Mouse (Mus musculus) heart, embryonic 16.5 days (tissue): Measurements from ENCODE around the gene Gm10322. TPM values are rescaled to one million over a fixed set of nuclear protein-coding genes. Genes with fewer than 3 reads are reported as not detected.

Source experiments
- ATAC-seq: fragments of 200-750 bp; cut with Nextera tagmentation; replicated peaks from 2 replicates; pipeline ENCODE4 v1.8.0; 2017; ENCODE audit warnings: moderate number of reproducible peaks; ENCODE audit not compliant: insufficient read depth, low FRiP score; ENCODE audit errors: extremely low read depth
- H3K27ac ChIP-seq: fragments of 300-500 bp; sonication (generic); 2 replicates; pipeline ENCODE4 v1.5.1; 2014; ENCODE audit warnings: mild to moderate bottlenecking, low read length, control low read depth, moderate library complexity
- H3K27me3 ChIP-seq: fragments of 300-500 bp; sonication (generic); 2 replicates; pipeline ENCODE4 v1.6.1; 2014; ENCODE audit warnings: low read length, mixed read lengths; ENCODE audit not compliant: control insufficient read depth, insufficient read depth
- H3K36me3 ChIP-seq: fragments of 300-500 bp; sonication (generic); 2 replicates; pipeline ENCODE4 v1.6.1; 2014; ENCODE audit not compliant: control insufficient read depth, insufficient read depth
- H3K4me1 ChIP-seq: fragments of 300-500 bp; sonication (generic); 2 replicates; pipeline ENCODE4 v1.6.1; 2014; ENCODE audit warnings: low read length, mixed read lengths; ENCODE audit not compliant: control insufficient read depth, insufficient read depth
- H3K4me2 ChIP-seq: fragments of 300-500 bp; sonication (generic); 2 replicates; pipeline ENCODE4 v1.6.1; 2014; ENCODE audit warnings: low read depth, mild to moderate bottlenecking, control low read depth, low read length
- H3K4me3 ChIP-seq: fragments of 300-500 bp; sonication (generic); 2 replicates; pipeline ENCODE4 v1.5.1; 2014; ENCODE audit warnings: mild to moderate bottlenecking, control low read depth, low read length
- H3K9ac ChIP-seq: fragments of 300-500 bp; sonication (generic); 2 replicates; pipeline ENCODE4 v1.6.1; 2014; ENCODE audit warnings: low read length, control low read depth
- H3K9me3 ChIP-seq: fragments of 300-500 bp; sonication (generic); replicated peaks from 2 replicates; pipeline ENCODE4 v1.6.1; 2016; ENCODE audit warnings: low read length; ENCODE audit not compliant: control insufficient read depth
- WGBS: fragments of 180-500 bp; shearing (Covaris S2); extraction: QIAGEN DNeasy Blood & Tissue Kit; methylation state at CpG from one replicate; pipeline ENCODE4 v1.1.7; 2014; 5-methylcytosine and 5-hydroxymethylcytosine counted together
- polyA plus RNA-seq: library from polyadenylated mRNA; unstranded; fragments of >200 nt; fragmentation: Nextera tagmentation; extraction: Ambion mirVana; gene quantifications from 2 replicates; pipeline ENCODE4 v1.2.1, GENCODE M21; 2015

Gm10322 gene
- polyA plus RNA-seq, 1 experiment from 2014 or later = not detected

DNA sequence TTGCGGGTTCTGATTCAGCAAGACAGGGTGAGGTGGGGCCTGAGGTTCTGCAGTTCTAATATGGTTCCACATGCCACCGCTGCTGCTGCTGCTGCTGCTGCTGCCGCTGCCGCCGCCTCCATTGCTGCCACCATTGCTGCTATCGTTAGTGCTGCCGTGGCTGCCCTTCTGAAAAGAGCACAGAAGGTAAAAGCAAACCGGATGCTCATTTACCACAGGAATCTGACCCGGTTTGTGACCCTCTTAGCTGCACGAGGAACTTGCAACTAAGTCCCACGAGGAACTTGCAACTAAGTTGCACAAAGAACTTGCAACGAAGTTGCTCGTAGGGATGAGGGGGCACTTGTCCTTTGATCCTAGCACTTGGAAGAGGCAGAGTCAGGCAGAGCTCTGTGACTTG, 40.9 kb downstream of the Gm10322 start:
- H3K4me3 ChIP-seq = no peak overlapping the region
- no peaks in the 10 kb centered on the region for H3K27me3 ChIP-seq
- H3K9ac ChIP-seq = no peak overlapping the region
- 76% methylated on average over 13 of the region's 13 CpGs for WGBS
- ATAC-seq = no peak
- no peaks in the 10 kb centered on the region for H3K4me1 ChIP-seq
- H3K36me3 ChIP-seq = no peaks in the 10 kb centered on the region
- no peak overlapping the region for H3K27ac ChIP-seq
- no peak overlapping the region for H3K4me2 ChIP-seq
- no peaks in the 10 kb centered on the region; the same call in 1 of the 2 replicates for H3K9me3 ChIP-seq

DNA sequence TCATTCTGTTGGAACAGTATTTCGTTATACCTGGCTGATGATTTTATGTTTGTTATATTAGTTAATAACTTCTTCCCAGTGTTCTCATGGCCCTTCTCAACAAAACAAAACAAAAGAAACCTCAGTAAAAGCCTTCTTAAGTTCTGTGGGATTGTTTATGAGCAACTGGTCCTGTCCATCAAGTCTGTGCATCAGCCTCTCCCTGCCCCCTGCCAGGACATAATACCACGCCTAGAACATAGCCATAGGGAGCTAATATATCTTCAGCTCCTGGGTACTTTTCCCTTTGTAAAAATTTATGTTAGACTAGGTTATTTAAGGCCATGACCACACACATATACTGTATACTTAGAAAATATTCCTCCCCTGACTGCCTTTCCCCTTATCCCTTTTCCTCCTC, 48.9 kb downstream of the Gm10322 start:
- WGBS = 81% methylated on average over 2 of the region's 2 CpGs
- ATAC-seq = no peak

DNA sequence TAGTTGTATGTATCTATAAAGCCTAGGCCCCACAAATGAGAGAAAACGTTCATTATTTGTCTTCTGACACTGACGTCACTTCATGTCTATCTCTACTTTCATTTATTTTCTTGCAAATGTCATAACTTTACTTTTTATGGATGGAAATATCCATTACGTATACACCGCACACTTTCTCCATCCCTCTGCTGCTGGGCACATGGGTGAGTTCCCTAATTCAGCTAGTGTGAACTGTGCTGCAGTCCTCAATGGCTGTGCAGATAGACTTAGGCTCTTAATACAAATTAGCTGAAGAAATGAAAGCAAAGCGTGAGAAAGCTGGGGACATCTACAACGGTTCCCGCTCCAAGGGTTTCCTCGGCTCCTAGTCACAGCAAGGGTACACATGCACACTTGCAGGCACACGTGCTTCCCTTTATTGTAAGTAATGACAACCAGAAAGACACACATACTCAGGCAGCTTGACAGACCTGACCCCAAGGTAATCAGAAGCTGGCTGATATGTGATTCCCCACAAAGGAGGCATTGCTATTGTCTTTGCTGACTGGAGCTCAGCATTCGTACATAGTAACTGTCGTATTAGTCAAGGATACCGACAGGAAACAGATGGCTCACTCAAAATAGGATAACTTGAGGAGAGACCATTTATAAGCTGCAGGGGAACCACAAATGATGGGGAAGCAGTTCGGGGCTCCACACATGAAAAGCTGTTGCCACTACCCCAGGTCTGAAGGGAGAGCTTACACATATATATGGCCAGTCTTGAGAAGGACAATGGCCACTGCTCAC, 49.8 kb downstream of the Gm10322 start:
- H3K4me3 ChIP-seq = no peak overlapping the region
- no peak overlapping the region for H3K27ac ChIP-seq
- H3K27me3 ChIP-seq = no peaks in the 10 kb centered on the region
- no peak overlapping the region for H3K4me2 ChIP-seq
- WGBS = 58% methylated on average over 13 of the region's 13 CpGs
- ATAC-seq = no peak
- no peaks in the 10 kb centered on the region for H3K36me3 ChIP-seq
- 0 out of 2 replicates have a peak, but pooled peaks cover 2% of the 10 kb centered on the region for H3K9me3 ChIP-seq
- H3K9ac ChIP-seq = no peak overlapping the region
- peaks cover 9% of the 10 kb centered on the region for H3K4me1 ChIP-seq

More for the DNA sequence above, 48.9 kb downstream of the Gm10322 start:
- Histone ChIP-seq H3K36me3 (no peaks in the 10 kb centered on the region), H3K27ac (no peak overlapping the region), H3K4me2 (no peak overlapping the region), H3K27me3 (no peaks in the 10 kb centered on the region), H3K9me3 (0 out of 2 replicates have a peak, but pooled peaks cover 2% of the 10 kb centered on the region), H3K4me3 (no peak overlapping the region), H3K4me1 (peaks cover 9% of the 10 kb centered on the region), H3K9ac (no peak overlapping the region)

Other genes starting within 250 kb of the Gm10322 start
- gene Gm10273, start 220.4 kb upstream of the Gm10322 start, polyA plus RNA-seq = 5.9 and 65.1 TPM in 2 replicates
- 0.30 TPM in 1 of 2 replicates, not detected in the other for gene Pla2g12b, start 212.4 kb upstream of the Gm10322 start, polyA plus RNA-seq
- 4.1 and 4.7 TPM in 2 replicates for gene Oit3, start 174.3 kb upstream of the Gm10322 start, polyA plus RNA-seq
- gene Mcu, start 629 bp downstream of the Gm10322 start, polyA plus RNA-seq = 22.2 and 23.8 TPM in 2 replicates
- 39.3 and 40.1 TPM in 2 replicates for gene Micu1, start 86.4 kb downstream of the Gm10322 start, polyA plus RNA-seq